Mouse (Mus musculus): ENCODE results near the gene Idh3b.
A peak's percentile ranks its signal among the peaks of the same experiment; 100 is the strongest.

- TF ChIP-seq CTCF (IDR thresholded peaks at IDR 0.05; ENCODE audit: low read depth), result peak; percentile 67
- no peak for TF ChIP-seq EP300 (IDR thresholded peaks at IDR 0.05; ENCODE audit: low read depth)
Measured at GRCm38 (mm10) chr2:130246912-130247311, 37.4 kb downstream of the Idh3b start.

Measured in liver, postnatal 0 days (tissue).